Mouse (Mus musculus) embryonic facial prominence, embryonic 14.5 days (tissue): Measurements from ENCODE around the gene Apeh. TPM values are rescaled to one million over a fixed set of nuclear protein-coding genes. Genes with fewer than 3 reads are reported as not detected.

Experiments
- ATAC-seq: fragments of 200-750 bp; cut with Nextera tagmentation; 2 replicates; pipeline ENCODE4 v1.8.0; 2017; ENCODE audit warnings: low read depth, moderate number of reproducible peaks, moderate TSS enrichment
- DNase-seq: peaks from one replicate; pipeline ENCODE4 v3.0.0-alpha.2; 2015; ENCODE audit warnings: low spot score
- H3K27ac ChIP-seq: fragments of 300-500 bp; sonication (generic); replicated peaks from 2 replicates; pipeline ENCODE4 v1.5.1; 2014; ENCODE audit warnings: low read depth, mild to moderate bottlenecking, low read length, moderate library complexity
- H3K27me3 ChIP-seq: fragments of 300-500 bp; sonication (generic); replicated peaks from 2 replicates; pipeline ENCODE4 v1.6.1; 2014; ENCODE audit warnings: low read length; ENCODE audit not compliant: control insufficient read depth, insufficient read depth
- H3K36me3 ChIP-seq: fragments of 300-500 bp; sonication (generic); 2 replicates; pipeline ENCODE4 v1.6.1; 2014; ENCODE audit warnings: low read length, mixed read lengths; ENCODE audit not compliant: control insufficient read depth, insufficient read depth
- H3K4me1 ChIP-seq: fragments of 300-500 bp; sonication (generic); 2 replicates; pipeline ENCODE4 v1.6.1; 2014; ENCODE audit warnings: antibody characterized with exemption, low read length; ENCODE audit not compliant: control insufficient read depth, insufficient read depth
- H3K4me2 ChIP-seq: fragments of 300-500 bp; sonication (generic); 2 replicates; pipeline ENCODE4 v1.6.1; 2014; ENCODE audit warnings: low read depth, mild to moderate bottlenecking, low read length, moderate library complexity, mixed read lengths
- H3K4me3 ChIP-seq: fragments of 300-500 bp; sonication (generic); 2 replicates; pipeline ENCODE4 v1.5.1; 2014; ENCODE audit warnings: low read depth, mild to moderate bottlenecking, low read length
- H3K9ac ChIP-seq: fragments of 300-500 bp; sonication (generic); 2 replicates; pipeline ENCODE4 v1.6.1; 2014; ENCODE audit warnings: low read depth, mild to moderate bottlenecking, low read length, moderate library complexity, mixed read lengths
- H3K9me3 ChIP-seq: fragments of 300-500 bp; sonication (generic); 2 replicates; pipeline ENCODE4 v1.6.1; 2016; ENCODE audit warnings: low read length; ENCODE audit not compliant: control insufficient read depth
- WGBS: fragments of 180-500 bp; shearing (Covaris S2); extraction: QIAGEN DNeasy Blood & Tissue Kit; methylation state at CpG from one replicate; pipeline ENCODE4 v1.1.7; 2014; 5-methylcytosine and 5-hydroxymethylcytosine counted together
- polyA plus RNA-seq: library from polyadenylated mRNA; unstranded; fragments of >200 nt; fragmentation: Nextera tagmentation; extraction: Ambion mirVana; gene quantifications from 2 replicates; pipeline ENCODE4 v1.2.1, GENCODE M21; 2014

The Apeh gene
- polyA plus RNA-seq, 1 experiment from 2014 or later: 39.9 TPM

DNA sequence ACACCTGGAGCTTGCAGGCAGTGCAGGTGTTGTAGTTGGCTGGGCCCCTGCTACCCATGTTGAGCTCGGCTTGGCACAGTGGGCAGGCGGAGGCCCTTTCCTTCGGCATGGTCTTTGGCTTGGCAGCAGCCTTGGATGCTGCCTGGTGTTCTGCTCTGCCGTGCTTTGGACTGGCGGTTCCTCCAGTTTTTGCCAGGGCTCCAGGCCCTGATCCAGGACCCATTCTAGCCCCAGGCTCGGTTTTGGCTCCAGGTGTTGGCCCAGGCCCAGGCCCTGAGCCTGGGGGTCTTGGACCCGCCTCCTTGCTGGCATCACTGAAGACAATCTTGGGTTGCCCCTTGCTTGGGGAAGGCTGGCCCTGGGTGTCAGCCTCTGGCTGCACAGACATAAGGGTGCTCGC, 31.3 kb upstream of the Apeh start:
- WGBS: 81% methylated on average over 8 of the region's 8 CpGs

DNA sequence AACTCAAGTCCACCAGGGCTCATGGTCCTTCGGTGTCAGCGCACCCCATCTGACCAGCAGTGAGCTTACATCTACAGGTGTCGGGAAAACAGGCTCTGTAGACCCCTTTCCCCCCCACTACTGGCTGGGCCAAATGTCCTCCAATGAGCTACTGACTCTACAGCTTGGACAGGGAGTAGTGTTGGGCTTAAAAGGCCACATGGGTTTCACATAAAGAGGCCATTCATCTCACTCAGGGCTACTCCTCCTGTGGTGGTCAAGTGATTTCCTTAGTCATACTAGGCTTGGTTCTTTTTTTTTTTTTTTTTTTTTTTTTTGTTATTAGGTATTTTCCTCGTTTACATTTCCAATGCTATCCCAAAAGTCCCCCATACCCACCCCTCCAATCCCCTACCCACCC, 29.5 kb upstream of the Apeh start:
- no peak overlapping the region for H3K4me2 ChIP-seq
- H3K36me3 ChIP-seq: no peaks in the 10 kb centered on the region
- H3K27ac ChIP-seq: no peak overlapping the region
- H3K4me3 ChIP-seq: no peak overlapping the region
- no peaks in the 10 kb centered on the region for H3K9me3 ChIP-seq
- H3K9ac ChIP-seq: no peak overlapping the region
- 71% methylated on average over 4 of the region's 4 CpGs for WGBS
- H3K4me1 ChIP-seq: 0 out of 2 replicates have a peak, but pooled peaks cover 5% of the 10 kb centered on the region
- ATAC-seq (no peak), DNase-seq (no peak)
- no peaks in the 10 kb centered on the region for H3K27me3 ChIP-seq

More for the DNA sequence above, 31.3 kb upstream of the Apeh start:
- H3K4me3 ChIP-seq: no peak overlapping the region
- no peak overlapping the region for H3K9ac ChIP-seq
- H3K4me1 ChIP-seq: no peaks in the 10 kb centered on the region
- H3K36me3 ChIP-seq: no peaks in the 10 kb centered on the region
- DNase-seq (no peak), ATAC-seq (no peak)
- no peak overlapping the region for H3K27ac ChIP-seq
- H3K9me3 ChIP-seq: no peaks in the 10 kb centered on the region
- H3K27me3 ChIP-seq: no peaks in the 10 kb centered on the region
- no peak overlapping the region for H3K4me2 ChIP-seq

DNA sequence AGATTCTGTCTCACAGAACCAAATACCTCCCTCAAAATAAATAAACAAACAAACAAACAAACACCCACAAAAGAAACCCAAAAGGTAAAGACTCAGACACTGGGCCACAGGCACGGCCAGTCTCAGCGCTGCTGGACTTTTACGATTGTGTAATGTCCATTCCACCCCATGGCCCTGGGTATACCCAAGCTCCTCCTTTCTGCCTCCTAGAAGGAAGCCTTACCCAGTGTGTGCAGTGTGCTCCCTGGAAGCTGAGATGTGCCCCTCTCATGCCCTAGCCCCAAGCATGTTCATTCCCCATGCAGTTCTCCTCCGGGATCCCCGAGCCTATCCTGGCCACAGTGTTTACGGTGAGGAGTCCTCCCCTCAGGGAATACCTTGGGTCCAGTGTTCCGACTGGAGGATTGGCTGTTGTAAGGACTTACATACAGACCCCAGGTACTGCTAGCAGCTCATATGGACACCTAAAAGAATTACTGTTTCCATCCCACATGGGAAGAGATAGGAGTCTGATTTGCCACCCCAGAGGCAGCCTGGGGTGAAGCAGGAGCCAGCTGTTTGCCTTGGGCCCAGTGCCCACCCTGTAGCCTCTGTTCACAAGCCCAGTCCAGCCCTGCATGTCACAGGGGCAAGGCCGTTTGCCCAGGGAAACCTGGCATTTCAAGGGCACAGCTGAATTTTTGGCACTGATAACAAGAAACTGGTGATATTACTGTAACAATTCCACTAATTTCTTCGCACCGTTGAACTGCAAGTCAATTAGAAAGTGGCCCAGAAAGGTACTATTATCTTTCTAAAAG, 27.0 kb upstream of the Apeh start:
- no peaks in the 10 kb centered on the region for H3K27me3 ChIP-seq
- H3K27ac ChIP-seq: no peak overlapping the region
- WGBS: 90% methylated on average over 10 of the region's 10 CpGs
- H3K4me3 ChIP-seq: no peak overlapping the region
- DNase-seq (no peak), ATAC-seq (no peak)
- no peaks in the 10 kb centered on the region for H3K36me3 ChIP-seq
- no peak overlapping the region for H3K9ac ChIP-seq
- H3K9me3 ChIP-seq: no peaks in the 10 kb centered on the region
- 0 out of 2 replicates have a peak, but pooled peaks cover 5% of the 10 kb centered on the region for H3K4me1 ChIP-seq
- no peak overlapping the region for H3K4me2 ChIP-seq

- no peaks in the 10 kb centered on the region for H3K36me3 ChIP-seq
- no peak for DNase-seq
- WGBS: 91% methylated on average over 8 of the region's 8 CpGs
Measured at GRCm38 (mm10) chr9:108120671-108121070, 26.3 kb upstream of the Apeh start.

DNA sequence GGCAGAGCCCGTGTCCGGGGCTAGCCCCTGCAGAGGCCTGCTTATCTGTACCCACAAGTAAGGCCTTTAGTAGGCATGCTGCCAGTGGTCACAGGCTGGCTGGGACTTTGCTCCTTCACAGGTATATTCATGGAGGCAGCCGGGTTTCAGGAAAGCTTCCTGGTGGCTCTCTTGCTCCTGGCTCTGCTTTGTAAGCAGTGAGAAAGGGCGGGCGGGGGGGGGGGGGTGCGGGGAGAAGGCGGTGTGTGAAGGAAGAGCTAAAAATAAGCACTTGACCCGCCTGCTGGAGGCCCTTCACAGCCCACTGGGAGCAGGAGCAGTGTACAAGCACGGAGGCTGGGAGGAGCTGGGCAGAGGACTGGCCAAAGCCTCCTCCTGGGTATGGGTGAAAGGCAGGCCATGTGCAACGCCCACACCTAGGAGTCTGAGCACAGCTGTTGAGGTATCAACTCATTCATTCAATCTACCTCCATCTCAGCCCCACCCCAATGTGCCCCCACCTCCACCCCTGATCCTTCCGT, 25.5 kb upstream of the Apeh start:
- Histone ChIP-seq H3K4me3 (no peak overlapping the region), H3K9me3 (no peaks in the 10 kb centered on the region), H3K36me3 (no peaks in the 10 kb centered on the region), H3K9ac (peak overlapping the region; percentile 35), H3K27me3 (no peaks in the 10 kb centered on the region), H3K4me2 (no peak overlapping the region), H3K27ac (no peak overlapping the region; the same call in 1 of the 2 replicates), H3K4me1 (0 out of 2 replicates have a peak, but pooled peaks cover 5% of the 10 kb centered on the region)
- DNase-seq (peak; percentile 63), ATAC-seq (peak; percentile 81)
- 41% methylated on average over 8 of the region's 11 CpGs for WGBS

More at GRCm38 (mm10) chr9:108120671-108121070, 26.3 kb upstream of the Apeh start:
- H3K4me1 ChIP-seq: 0 out of 2 replicates have a peak, but pooled peaks cover 5% of the 10 kb centered on the region
- no peak overlapping the region for H3K9ac ChIP-seq
- no peak for ATAC-seq
- no peaks in the 10 kb centered on the region for H3K27me3 ChIP-seq
- no peak overlapping the region for H3K27ac ChIP-seq
- H3K4me3 ChIP-seq: no peak overlapping the region
- no peaks in the 10 kb centered on the region for H3K9me3 ChIP-seq
- no peak overlapping the region for H3K4me2 ChIP-seq

DNA sequence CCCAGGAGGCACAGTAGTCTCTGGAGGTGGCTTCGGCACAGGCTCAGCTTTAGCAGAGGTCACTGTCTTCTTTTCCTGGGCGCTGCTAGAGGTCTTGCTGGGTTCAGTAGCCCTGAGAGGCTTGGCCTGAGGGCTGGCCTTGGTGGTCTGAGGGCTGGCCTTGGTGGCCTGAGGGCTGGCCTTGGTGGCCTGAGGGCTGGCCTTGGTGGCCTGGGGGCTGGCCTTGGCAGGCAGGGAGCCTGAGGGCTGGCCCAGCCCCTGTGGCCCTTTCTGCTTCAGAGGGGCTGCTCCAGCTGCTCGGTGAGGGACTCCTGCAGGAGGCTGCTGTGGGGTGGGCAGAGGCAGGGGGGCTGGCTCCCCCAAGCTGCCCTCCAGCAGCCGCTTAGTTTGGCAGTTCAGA, 22.7 kb upstream of the Apeh start:
- H3K4me1 ChIP-seq: 0 out of 2 replicates have a peak, but pooled peaks cover 5% of the 10 kb centered on the region
- no peak overlapping the region for H3K4me3 ChIP-seq
- no peak for ATAC-seq
- peak; percentile 27 for DNase-seq
- H3K4me2 ChIP-seq: no peak overlapping the region
- no peaks in the 10 kb centered on the region for H3K36me3 ChIP-seq
- H3K27me3 ChIP-seq: no peaks in the 10 kb centered on the region
- H3K9ac ChIP-seq: no peak overlapping the region
- H3K9me3 ChIP-seq: 0 out of 2 replicates have a peak, but pooled peaks cover 4% of the 10 kb centered on the region
- 39% methylated on average over 4 of the region's 4 CpGs for WGBS
- H3K27ac ChIP-seq: no peak overlapping the region; the same call in 1 of the 2 replicates

DNA sequence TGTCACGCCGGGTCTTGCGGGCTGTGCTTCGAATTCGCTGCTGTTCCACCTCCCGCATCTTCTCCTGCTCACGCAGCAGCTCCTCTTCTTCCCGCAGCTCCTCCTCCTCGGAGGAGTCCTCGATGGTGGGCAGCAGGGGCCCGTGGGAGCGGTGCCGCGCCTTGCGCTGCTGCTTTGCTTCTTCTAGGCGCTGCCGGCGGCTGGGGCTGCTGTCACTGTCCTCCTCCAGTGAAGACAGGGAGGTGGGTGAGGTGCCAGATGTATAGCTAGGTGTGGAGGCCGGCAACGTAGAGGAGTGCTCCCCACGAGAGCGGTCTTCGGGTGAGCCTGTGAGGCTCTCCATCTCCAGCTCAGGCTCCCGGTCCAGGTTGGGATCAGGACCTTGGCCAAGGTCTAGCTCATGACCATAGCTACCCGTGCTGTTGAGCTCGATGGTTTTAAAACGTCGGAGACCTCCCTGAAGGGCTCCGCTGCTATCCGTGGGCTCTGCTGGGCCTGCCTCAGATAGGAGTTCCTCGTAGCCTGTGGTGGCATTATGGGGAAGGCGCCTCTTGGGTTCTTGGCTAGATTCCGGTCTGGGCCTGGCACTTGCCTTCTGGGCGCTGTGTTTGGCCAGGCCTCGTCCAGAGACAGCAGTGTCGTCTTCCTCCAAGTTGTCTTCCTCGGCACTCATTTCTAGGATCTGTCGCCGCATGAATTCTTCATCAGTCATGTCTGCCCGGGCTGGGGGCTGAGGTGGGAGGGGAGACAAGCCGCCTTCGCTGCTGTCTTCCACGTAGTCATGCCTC, 21.1 kb upstream of the Apeh start:
- DNase-seq (no peak), ATAC-seq (no peak)
- H3K27ac ChIP-seq: no peak overlapping the region
- 79% methylated on average over 43 of the region's 43 CpGs for WGBS
- H3K36me3 ChIP-seq: no peaks in the 10 kb centered on the region
- no peak overlapping the region for H3K4me2 ChIP-seq
- H3K9me3 ChIP-seq: 0 out of 2 replicates have a peak, but pooled peaks cover 4% of the 10 kb centered on the region
- H3K4me3 ChIP-seq: no peak overlapping the region
- H3K4me1 ChIP-seq: peaks cover 15% of the 10 kb centered on the region
- H3K27me3 ChIP-seq: no peaks in the 10 kb centered on the region; the same call in 1 of the 2 replicates
- H3K9ac ChIP-seq: no peak overlapping the region

DNA sequence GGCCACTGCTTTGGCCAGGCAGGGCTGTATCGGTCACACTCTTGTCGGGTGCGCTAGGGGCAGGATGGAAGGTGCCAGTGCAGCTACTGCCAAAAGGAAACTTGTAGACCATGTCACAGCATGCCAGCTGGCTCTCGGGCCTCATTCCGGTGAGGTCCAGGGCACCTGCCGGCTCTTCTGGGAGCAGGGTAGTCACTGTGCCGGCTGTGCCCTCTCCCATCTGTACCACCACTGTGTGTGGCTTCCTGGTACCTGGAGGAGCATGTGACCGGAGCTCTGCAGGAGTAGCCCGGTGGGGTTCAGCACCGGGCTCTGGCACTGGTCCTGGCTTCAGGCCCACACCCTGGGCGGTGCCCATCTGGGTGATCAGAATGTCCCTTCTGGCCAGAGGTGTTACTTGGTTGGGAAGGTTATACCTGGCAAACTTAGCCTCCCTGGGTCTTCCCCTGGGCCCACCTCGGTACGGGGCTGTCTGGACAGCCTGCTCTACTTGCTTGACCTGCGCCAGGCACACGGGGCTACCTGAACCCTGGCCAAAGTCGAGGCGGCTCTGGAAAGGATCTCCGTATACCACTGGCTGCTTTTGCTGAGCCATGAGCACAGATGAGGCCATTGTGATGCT, 18.4 kb upstream of the Apeh start:
- WGBS: 94% methylated on average over 14 of the region's 18 CpGs
- ATAC-seq (no peak), DNase-seq (no peak)
- Histone ChIP-seq H3K9ac (no peak overlapping the region), H3K27ac (no peak overlapping the region), H3K4me3 (no peak overlapping the region), H3K4me1 (peaks cover 12% of the 10 kb centered on the region), H3K36me3 (no peaks in the 10 kb centered on the region), H3K4me2 (no peak overlapping the region), H3K27me3 (no peaks in the 10 kb centered on the region; the same call in 1 of the 2 replicates), H3K9me3 (0 out of 2 replicates have a peak, but pooled peaks cover 4% of the 10 kb centered on the region)
